Mouse (Mus musculus): ENCODE results near the gene Ribc2. TPM values are rescaled to one million over a fixed set of nuclear protein-coding genes. Genes with fewer than 3 reads are reported as not detected.

Gene Ribc2
- polyA plus RNA-seq, 1 experiment from 2014 or later = 0.83 TPM

DNA sequence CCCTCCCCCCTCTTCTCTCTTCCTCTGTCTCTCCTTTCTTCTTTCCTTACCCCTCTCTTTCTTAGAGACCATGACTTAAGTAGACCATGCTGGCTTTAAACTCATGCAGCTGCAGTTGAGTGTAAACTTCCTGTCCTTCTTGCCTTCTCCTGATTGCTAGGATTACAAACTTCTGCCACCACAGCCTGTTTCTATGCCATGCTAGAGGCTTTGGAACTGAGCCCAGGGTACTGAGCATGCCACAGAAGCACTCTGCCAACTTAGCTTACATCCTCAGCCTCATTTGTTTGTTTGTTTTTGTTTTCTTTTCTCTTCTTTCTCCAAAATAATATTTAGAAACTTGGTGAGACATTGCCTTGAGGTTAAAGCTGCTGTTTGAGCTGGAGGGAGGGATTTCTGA lies 48.5 kb downstream of the Ribc2 start:
- ATAC-seq (ENCODE audit: low FRiP score, low read depth) = no peak
- Histone ChIP-seq H3K36me3 (no peaks in the 10 kb centered on the region), H3K9me3 (peaks cover 6% of the 10 kb centered on the region; the same call in 1 of the 2 replicates), H3K4me2 (replicated peaks) (no peak overlapping the region), H3K4me1 (peaks cover 45% of the 10 kb centered on the region), H3K9ac (no peak overlapping the region), H3K4me3 (no peak overlapping the region), H3K27me3 (no peaks in the 10 kb centered on the region), H3K27ac (peak overlapping the region; percentile 77; the same call in 1 of the 2 replicates)

DNA sequence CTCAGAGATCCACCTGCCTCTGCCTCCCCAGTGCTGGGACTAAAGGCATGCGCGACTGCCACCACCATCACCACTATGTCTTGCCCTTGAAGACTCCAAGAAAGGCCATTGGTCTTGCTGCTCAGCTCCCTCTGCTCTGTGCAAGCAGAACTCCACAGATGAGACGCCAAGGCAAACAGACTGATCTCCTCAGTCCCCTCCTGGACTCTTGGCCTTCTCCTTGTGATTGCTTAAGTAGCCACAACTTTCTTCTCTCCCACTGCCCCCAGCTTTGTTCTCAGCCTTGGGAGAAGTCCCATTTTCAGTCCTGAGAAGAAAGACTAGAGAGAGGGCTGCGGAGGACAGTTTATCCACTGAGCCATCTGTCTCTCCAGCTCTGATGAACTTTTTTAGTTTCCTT lies 50.2 kb downstream of the Ribc2 start:
- H3K4me2 ChIP-seq (replicated peaks) = no peak overlapping the region
- H3K9ac ChIP-seq = no peak overlapping the region
- no peak overlapping the region for H3K4me3 ChIP-seq
- peaks cover 52% of the 10 kb centered on the region for H3K4me1 ChIP-seq
- 84% methylated on average over 4 of the region's 4 CpGs for WGBS
- H3K36me3 ChIP-seq = no peaks in the 10 kb centered on the region
- no peaks in the 10 kb centered on the region for H3K27me3 ChIP-seq
- no peak overlapping the region for H3K27ac ChIP-seq
- no peak for ATAC-seq (ENCODE audit: low FRiP score, low read depth)
- no peaks in the 10 kb centered on the region for H3K9me3 ChIP-seq

DNA sequence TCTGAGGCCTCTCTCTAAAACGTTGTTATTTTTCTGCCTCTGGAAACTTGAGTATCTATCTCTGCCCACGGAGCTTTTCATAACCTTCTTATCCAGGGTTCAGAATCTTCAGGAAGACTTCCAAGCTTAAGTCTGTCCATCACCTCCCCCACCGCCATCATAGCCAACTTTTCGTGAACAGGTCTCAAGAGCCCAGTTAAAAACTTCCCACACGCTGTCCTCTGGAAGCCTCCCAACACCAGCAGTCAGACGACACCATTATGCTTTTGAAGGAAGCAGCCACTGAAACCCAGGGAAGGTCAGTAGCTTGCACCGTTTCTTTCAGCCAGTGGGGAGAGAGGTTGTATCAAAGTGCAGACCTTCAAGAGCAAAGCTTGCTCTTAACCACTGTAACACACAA lies 55.0 kb downstream of the Ribc2 start:
- Histone ChIP-seq H3K36me3 (no peaks in the 10 kb centered on the region), H3K4me1 (peaks cover 36% of the 10 kb centered on the region), H3K4me3 (no peak overlapping the region), H3K9ac (no peak overlapping the region), H3K27me3 (no peaks in the 10 kb centered on the region), H3K9me3 (no peaks in the 10 kb centered on the region), H3K27ac (0 out of 2 replicates have a peak overlapping the region, but pooled peaks have one; percentile 69), H3K4me2 (replicated peaks) (no peak overlapping the region)
- ATAC-seq (ENCODE audit: low FRiP score, low read depth) = peak; percentile 46; the same call in 1 of the 2 replicates
- WGBS = 43% methylated on average over 7 of the region's 7 CpGs

DNA sequence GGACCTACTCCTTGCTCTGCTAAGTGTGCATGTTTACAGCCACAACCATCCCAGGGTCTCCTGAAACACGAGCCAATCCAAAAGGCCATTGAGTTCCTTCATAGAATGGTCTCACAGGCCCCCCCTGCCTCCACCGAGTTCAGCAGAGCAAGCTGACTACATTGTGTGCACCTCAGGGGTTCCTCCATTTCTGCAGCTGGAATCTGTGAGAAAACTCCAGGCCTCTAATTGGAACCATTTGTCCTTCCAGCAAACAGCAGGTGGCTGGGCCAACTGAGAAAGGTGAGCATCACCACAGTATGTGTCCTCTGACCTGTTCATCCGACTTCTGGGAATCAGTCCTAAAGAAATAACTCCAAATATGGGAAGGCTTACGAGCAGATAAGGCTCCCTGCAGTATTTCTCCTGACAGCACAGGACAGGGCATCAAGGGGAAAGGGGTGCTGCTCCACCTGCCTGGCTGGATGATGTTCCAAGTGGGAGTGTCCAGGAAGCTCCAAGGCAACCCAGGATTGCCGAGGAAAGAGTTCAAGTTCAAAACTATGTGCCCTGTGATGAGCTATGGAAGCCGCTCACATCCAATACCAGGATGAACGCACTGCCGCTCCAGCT lies 56.4 kb downstream of the Ribc2 start:
- no peaks in the 10 kb centered on the region for H3K36me3 ChIP-seq
- 31% methylated on average over 8 of the region's 8 CpGs for WGBS
- H3K4me1 ChIP-seq = peaks cover 36% of the 10 kb centered on the region
- no peak overlapping the region for H3K4me3 ChIP-seq
- no peaks in the 10 kb centered on the region for H3K27me3 ChIP-seq
- no peak overlapping the region for H3K4me2 ChIP-seq (replicated peaks)
- H3K9ac ChIP-seq = no peak overlapping the region
- H3K27ac ChIP-seq = peak overlapping the region; percentile 69; the same call in 1 of the 2 replicates
- H3K9me3 ChIP-seq = no peaks in the 10 kb centered on the region
- peak; percentile 73 for ATAC-seq (ENCODE audit: low FRiP score, low read depth)

Other genes with a start within 250 kb of the Ribc2 start
- 0.68 and 0.73 TPM in 2 replicates for gene Gm29666, start 212.0 kb upstream of the Ribc2 start, polyA plus RNA-seq (2015; fragmentation: Nextera tagmentation; extraction: Ambion mirVana)
- gene Nup50, start 208.7 kb upstream of the Ribc2 start, polyA plus RNA-seq (2015; fragmentation: Nextera tagmentation; extraction: Ambion mirVana) = 37.1 and 39.8 TPM in 2 replicates
- gene 5031439G07Rik, start 143.5 kb upstream of the Ribc2 start, polyA plus RNA-seq (2015; fragmentation: Nextera tagmentation; extraction: Ambion mirVana) = 8.0 and 9.1 TPM in 2 replicates
- gene Upk3a, start 114.9 kb upstream of the Ribc2 start, polyA plus RNA-seq (2015; fragmentation: Nextera tagmentation; extraction: Ambion mirVana) = not detected in 2 replicates
- gene Fam118a, start 103.1 kb upstream of the Ribc2 start, polyA plus RNA-seq (2015; fragmentation: Nextera tagmentation; extraction: Ambion mirVana) = 27.1 and 28.3 TPM in 2 replicates
- gene Smc1b, start 114 bp upstream of the Ribc2 start, polyA plus RNA-seq (2015; fragmentation: Nextera tagmentation; extraction: Ambion mirVana) = 0.18 and 0.24 TPM in 2 replicates
- 217 and 232 TPM in 2 replicates for gene Fbln1, start 73.9 kb downstream of the Ribc2 start, polyA plus RNA-seq (2015; fragmentation: Nextera tagmentation; extraction: Ambion mirVana)
- 353 and 355 TPM in 2 replicates for gene Atxn10, start 204.2 kb downstream of the Ribc2 start, polyA plus RNA-seq (2015; fragmentation: Nextera tagmentation; extraction: Ambion mirVana)